Mouse (Mus musculus) urinary bladder, adult 2 months (tissue): ENCODE data around the gene Ifit3. TPM values are rescaled to one million over a fixed set of nuclear protein-coding genes. Genes with fewer than 3 reads are reported as not detected.
A peak's percentile ranks its signal among the peaks of the same experiment; 100 is the strongest.
"Not testable (repeated sequence)": the region's sequence is repeated elsewhere in the genome, so short reads cannot be mapped to it uniquely, and the experiment has no call there.

Experiments used
- DNase-seq: peaks from one replicate; pipeline ENCODE4 v3.0.0; 2022; ENCODE audit warnings: low spot score
- polyA plus RNA-seq: library from polyadenylated mRNA; depleted of rRNA; stranded (reverse); fragments of >200 nt; gene quantifications from 2 replicates; pipeline ENCODE4 v1.2.3, GENCODE M21; 2012; rRNA removed

Gene Ifit3
- 29.5 and 44.7 TPM in 2 replicates for polyA plus RNA-seq

DNA sequence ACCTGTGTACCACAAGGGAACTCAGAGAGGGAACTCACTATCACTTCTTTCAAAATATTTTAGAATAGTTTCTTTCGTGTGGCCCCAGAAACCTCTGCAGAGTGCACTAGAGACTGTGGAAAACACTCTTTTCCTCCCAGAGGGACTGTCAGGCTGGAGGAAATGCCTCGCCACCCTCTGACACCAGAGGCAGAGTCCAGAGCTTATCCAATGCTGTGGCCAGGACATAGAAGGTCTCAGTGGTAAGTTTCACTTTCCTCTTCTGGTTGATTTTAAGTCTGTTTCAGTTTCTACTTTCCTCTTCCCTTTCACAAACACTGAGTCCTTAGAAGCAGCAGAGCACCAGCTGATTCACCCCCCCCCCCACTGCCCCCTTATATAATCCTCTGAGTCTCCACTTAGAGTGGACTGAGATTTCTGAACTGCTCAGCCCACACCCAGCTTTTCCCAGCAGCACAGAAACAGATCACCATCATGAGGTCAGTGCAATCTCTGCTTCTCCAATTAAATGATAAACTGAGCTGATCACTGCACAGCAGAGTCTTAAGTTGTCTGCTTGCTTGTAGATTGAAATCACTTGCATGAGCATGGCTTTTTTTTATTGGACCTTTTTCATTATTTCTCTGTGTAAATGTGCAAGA, at the start of gene Ifit3:
Gene Ifit3, plus strand, starts transcription at position 406 of the 641 bp plus-strand sequence.
- not testable (repeated sequence) for DNase-seq

DNA sequence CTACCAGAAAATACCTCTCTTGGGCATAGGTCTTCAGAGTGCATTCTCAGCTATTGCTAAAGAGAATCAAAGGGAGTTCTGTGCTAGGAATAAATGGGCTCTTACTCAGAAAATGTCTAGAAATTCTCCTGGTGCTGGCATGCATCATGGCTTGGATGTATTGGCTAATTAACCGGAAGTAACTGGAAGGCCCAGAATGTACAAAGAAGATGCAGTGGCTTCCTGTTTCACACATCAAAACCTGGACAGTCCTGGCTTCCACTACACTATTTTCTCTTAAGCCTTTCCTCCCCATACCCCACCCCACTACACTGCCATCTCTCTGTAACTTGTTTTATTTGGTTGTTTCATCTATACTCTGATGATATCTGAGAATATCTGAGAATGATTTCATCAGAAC, 43.9 kb upstream of the Ifit3 start:
- no peak for DNase-seq

DNA sequence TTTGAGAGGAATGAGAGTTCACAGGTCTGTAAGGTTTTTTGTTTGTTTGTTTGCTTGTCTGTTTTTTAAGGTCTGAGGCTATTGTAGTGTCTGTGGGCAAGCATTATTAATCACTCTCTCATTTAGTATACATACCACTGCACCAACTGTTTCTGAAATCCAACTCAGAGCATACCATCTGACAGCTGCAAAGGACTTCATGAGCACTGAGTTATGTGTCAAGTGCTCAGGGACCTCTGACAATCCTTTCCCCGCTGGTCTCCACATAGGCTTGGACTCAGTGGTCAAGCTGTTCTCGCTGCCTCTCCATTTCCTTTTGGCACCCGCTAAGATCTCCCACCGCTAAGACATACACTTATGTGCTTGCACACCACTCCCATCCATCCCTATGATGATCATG, 37.1 kb upstream of the Ifit3 start:
- no peak for DNase-seq

DNA sequence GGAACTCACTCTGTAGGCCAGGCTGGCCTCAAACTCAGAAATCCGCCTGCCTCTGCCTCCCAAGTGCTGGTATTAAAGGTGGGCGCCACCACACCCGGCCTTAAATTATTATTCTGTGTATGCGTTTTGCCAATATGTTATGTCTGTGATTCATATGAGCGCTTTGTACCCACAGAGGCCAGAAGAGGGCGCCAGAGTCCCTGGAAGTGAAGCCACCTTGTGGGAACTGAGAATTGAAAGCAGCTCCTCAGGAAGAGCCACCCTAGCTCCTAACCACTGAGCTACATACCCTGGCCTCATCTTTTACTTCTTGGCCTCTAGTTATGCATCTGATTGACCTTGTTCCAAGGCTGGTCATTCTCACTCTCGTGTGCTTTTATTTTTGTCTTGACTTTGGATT, 35.4 kb upstream of the Ifit3 start:
- peak; percentile 45 for DNase-seq

DNA sequence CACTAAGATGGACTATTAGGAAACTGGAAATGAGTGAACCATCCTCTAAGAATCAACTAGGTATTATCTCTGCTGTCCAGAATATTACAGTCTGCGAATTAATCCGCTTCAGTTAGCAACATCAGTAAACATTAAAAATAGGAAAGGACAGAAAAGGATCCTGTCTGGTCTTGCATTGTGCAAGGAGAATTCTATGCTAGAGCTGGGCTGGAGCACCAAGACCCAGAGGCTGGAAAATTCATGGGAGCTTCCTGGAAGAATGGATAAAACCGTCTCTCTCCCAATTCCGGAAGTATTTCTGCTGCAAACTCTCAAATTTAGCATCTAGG, 33.2 kb upstream of the Ifit3 start:
- DNase-seq, result no peak

DNA sequence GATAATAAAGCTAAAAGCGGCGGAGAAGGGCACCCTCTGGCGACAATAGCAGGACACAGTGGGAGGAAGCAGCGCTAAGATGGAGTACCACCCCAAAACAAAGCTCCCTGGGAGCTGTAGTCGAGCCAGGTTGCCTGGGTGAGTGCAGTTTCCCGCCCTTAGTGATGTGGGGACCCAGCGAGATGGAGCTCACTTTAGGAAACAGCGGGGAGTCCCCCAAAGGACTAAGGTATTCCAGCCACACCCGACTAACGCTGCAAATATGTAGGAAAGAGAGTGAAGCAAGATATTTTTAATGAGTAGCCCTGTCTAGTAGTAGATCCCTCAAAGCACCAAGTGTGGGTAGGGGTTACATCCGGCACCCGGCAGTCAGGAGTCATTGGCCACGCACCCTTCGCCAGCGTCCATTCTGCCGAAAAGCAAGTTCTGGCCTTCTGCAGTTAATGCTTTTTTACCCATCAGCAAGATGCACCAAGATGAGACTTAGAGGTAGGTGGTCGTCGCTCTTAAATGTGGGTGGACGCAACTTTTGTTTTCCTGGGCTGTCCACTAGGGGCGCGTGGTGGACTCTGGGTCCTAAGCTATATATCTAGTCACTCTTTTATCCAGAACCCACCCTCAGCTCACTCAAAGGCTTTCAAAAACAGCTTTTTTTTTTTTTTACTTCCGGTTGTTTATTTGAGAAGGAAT, 32.7 kb upstream of the Ifit3 start, which contains the start of gene Ifit2:
Gene Ifit2, plus strand, starts transcription at position 161 of the 690 bp plus-strand sequence.
- no peak for DNase-seq

DNA sequence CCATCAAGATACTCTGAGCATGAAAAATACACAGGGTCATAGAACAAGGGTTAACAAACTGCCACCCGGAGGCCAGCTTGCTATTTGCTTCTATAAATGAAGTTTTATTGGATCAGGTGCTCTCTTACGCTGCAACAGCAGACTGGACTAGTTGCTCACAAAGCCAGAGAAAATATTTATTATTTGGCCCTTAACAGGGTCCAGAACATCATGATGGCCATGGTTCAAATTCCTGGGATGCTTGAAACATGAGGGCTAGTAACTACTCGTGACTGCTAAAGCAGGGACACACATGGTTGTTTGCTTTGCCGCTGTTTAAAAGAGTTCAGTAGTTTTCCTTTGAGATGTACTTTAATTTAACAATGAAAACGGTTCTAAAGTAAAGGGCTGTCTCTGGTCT, 31.4 kb upstream of the Ifit3 start:
- DNase-seq, result no peak

DNA sequence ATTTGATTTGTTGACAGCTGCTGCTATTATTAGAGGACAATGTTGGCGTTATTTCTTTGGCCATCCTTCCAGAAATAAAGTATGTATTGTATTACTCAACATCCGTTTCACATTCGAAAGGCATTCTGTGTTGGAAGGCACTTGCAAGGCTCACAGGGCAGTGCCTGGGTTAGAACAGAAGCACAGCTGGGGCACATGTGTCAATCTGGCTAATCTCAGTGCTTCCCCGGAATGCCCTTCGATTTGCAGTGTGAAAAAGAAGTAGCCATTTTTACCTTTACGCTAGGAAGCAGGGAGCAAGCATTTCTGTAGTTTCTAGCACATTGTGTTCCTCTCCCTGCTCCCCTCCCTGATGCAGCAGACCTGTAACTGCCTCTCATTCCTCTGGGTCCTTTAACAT, 30.3 kb upstream of the Ifit3 start:
- DNase-seq, result no peak

DNA sequence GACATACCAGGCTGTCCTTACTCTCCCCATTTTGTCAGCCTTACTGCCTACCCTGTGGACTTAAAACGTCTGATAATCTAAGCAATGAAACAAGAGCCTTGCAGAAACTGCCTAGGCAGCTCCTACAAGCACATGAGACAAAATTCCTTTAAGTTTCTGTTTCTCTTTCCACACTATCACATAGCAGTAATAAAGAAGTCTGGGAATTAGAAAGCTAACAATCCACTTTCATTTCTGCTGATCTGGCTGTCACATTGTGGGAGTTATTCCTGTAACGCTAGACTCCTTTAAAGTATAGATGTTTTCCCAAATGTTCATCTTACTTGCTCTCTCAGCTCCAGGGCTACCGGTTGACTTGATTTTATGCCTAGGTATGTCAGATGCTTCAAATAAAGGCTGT, 29.8 kb upstream of the Ifit3 start:
- DNase-seq, result no peak

DNA sequence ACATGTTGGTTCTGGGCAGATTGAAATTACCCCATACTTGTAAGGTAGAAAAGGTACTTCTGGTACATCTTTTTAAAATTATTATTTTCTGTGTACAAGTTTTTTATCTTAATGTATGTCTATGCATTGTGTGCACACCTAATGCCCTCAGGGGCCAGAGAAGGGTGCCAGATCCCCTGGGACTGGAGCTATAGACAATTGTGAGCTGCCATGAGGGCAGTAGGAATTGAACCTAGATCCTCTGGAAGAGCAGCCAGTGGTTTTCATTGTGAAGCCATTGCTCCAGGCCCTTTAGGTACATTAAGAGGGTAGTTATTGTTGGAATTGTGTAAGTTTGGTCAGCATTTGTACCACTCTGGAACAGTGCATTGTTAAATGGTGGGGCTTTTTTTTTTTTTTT, 29.3 kb upstream of the Ifit3 start:
- DNase-seq, result no peak

DNA sequence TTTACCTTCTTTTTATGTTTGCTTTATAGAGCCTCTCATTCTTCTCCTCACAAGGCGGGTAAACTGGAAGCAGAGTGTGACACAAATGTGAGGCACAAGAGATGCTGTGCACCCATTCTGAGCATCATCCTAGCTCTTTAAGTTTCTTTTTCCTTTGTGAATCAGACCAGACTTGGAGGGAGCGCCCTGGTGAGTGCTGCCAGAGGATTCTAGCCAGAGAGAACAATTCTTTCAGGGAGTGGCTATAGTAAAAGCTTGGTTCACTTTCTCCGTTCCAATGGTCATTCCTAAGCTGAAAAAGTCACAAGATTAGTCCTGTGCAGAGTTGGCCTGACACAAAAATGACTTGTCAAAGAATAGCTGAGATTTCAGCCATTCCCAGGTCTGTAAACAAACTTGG, 26.7 kb upstream of the Ifit3 start:
- DNase-seq, result no peak

DNA sequence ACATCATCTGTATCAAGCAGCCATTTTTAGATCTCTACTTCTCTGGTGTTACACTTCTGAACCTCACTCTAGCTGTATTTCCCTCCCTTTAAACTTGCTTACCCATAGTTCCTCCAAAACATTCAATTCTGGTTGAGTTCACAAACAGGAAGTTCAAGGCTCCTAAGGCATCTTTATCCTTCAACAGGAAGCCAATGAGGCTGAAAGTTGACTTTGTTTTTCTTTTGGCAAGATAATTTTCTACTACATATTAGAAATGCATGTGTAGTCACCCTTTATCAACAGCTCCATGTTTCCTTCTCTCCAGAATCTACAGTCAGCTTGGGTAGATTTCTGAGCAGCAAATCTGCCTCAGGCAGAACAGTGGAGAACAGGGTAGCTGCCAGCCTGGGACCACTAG, 20.8 kb upstream of the Ifit3 start:
- DNase-seq, result no peak

DNA sequence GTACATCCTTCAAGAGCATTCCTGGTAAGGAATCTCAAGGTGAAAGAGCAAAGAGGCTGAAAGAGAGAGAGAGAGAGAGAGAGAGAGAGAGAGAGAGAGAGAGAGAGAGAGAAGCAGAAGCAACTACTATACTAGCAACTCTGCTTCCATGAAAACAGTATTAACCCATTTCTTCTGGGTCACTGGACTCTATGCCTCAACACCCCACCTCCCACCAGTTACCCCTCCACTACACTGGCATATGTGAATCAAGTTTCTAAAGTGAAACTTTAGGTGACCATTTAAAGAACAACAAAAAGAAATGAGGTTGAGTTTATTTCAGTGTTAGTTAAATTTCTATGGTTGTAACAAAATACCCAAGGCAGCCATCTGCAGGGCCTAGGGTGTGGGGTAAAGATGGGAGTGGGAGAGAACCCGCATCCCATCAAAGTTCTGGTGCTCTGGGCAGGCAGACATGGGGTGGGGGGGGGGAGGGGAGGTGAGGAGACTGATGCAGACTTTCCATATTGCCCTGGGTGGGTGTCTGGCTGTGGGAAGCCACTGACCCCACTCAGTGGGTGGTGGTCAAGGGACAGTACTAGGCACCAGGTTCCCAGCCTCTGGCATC, 17.1 kb upstream of the Ifit3 start:
- DNase-seq, result no peak

DNA sequence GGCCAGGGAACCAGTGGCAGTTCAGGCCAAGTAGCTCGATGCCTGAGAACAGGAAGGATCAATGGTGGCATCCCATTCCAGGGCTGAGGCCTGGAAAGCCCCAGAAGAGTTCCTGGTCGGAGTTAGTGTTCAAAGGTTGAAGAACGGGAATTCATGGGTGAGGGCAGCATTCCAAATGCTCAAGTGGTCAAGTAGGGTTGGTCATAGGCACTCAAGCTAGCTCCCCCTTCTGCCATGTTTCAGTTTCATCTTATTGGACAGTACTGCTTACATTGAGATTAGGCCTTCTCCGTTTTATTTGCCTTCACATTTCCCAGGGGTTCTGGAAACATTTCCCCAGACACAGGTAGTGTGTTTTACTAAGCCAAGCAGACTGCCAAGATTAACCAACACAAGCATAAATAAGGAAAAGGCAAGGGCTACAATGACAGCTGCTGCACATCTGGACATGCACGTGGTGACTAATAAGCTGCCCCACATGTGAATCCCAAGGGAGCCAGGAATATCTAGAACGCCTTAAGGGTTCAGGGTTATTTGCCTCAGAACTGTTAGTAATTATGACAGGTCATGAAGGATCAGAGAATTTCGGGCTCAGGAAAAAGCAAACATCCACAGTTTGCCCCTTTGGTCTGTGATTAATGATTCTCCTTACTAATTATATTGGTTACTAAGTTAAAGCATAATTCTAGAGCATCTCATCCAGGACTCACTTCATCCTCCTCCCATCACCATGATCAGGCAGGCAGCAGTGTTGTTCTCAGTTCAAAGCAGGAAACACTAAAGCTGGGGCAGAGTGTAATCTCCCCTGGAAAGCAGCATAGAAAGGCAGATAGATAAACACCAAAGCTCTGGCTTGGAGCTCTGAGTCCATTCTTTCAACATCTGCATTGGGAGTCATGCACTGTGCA, 14.1 kb upstream of the Ifit3 start:
- DNase-seq, result no peak

DNA sequence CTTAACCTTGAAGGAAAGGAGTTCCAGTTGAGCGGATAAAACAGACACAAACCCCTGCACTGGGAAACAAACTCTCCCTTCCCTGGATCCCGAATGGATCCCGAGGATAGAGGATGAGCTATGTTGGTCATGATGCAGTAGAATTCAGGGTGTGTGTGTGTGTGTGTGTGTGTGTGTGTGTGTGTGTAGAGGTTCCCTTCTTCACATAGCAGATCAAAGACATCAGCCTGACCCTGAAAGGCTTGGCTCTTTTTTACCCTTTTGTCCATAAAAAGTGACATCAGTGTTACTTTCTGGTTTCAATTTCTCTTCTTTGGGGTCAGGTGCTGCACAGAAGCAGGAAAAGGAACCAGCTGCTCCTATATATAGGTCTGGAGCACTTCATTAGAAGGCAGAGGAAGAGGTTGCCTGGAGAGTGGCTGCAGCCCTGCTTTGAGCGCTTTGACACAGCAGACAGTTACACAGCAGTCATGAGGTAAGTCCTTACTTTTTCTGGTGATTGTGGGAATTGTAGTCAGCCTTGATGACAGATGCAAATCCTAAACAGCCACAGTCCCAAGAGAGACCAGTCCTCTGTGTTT, 13.3 kb upstream of the Ifit3 start:
- DNase-seq, result no peak

DNA sequence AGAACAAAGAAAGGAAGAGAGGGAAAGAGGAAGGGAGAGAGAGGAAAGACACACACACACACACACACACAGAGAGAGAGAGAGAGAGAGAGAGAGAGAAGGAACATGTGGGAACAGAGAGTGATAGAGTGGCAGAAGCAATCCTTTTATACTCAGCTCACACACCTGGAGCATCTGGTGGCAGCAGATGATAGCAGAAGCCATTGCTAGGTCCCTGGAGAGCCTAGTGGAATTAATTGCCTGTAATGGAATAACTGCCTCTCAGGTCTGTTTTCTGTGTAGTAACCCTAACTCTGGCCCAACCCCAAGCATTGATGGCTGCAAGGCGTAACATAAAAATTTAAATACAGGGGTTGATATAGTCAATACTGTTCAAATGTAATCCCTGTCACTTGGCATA, 12.3 kb upstream of the Ifit3 start:
- no peak for DNase-seq

DNA sequence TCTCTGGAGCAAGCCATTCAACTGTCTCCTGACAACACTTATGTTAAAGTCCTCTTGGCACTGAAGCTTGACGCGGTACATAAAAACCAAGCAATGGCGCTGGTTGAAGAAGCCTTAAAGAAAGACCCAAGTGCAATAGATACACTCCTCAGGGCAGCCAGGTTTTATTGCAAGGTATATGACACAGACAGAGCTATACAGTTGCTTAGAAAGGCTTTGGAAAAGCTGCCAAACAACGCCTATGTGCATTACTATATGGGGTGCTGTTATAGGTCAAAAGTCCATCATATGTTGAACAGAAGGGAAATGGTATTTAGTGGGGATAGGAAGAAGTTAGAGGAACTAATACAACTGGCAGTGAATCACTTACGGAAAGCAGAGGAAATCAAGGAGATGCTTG, 9.7 kb upstream of the Ifit3 start:
- no peak for DNase-seq

DNA sequence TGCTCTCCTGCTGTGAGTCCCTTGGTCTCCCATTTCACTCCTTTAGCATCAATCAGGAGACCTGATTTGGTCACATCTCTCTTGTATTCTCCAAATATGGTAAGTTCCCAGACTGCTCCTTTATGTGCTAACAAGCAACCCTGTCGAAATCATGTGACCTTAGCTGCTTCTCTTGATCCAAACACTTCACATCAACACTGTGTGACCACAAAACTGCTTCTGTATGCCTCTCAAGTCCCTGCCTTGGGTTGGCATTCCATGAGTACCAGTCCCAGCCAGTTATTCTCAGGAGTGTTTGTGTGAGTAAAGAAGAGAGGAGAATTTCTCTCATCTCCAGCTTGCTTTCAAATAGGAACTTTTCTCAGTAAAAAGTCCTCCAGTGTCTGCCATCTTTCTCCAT, 6.2 kb upstream of the Ifit3 start:
- no peak for DNase-seq

DNA sequence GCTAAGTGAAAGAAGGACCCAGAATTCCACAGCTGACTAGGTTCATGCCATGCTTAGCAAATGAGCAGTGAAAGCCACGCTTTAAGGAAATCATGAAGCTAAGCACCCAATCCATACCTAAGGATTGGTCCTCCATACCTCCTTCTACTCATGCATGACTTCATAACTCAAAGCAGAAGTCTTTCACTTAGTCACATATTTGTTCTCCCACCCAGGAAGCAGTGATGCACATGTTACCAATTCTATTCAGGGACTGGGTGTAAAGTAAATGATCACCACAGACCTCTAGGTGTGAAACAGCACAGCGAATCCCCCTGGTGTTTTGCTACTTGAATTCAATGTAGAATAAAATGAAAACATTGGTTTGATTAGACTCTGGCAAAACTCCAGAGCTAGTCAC, 635 bp upstream of the Ifit3 start:
- not testable (repeated sequence) for DNase-seq

DNA sequence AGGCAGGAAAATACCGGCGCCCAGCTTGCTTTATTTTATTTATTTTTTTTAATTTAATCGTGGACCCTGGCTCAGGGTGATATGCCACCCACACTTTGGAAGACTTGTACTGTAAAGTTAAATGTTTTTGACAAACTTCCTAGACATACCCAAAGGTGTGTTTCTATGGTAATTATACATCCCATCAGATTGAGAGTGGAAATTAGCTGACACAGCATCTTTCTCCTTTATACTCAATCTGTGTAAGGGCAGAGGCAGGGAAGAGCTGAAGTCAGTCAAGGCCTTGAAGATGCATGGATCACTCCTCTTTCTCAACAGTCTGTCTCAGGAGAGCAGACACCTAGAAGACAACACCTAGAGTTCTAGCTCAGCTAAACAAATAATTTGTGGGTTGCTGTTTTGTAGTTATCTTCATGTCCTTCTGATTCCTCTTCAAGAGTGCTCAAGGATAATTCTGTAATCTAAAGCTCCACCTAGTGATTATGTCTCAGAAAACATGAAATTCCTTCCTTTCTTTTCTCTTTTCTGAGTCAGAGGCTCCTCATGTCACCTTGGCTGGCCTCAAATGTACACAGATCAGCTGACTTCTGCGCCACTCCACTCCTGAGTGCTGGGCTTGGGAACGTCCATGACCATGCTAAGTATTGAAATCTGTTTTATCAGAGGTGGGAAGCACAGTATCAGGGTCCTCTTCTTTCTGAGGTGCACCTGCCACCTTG, 2.6 kb downstream of the Ifit3 start:
- DNase-seq, result not testable (repeated sequence)
